Mouse (Mus musculus): ENCODE results near the gene 4930568D16Rik. TPM values are rescaled to one million over a fixed set of nuclear protein-coding genes. Genes with fewer than 3 reads are reported as not detected.

Gene 4930568D16Rik
- total RNA-seq, 2 experiments from 2014 or later, result not detected

- DNase-seq (ENCODE audit: low spot score in 2 of 2), result no peak
These were observed 21.5 kb downstream of the 4930568D16Rik start for GRCm38 (mm10) chr2:35345984-35346383.

GRCm38 (mm10) chr2:35342605-35343004 is 24.9 kb downstream of the 4930568D16Rik start:
- no peak for DNase-seq (ENCODE audit: low spot score in 2 of 2)

- DNase-seq (ENCODE audit: low spot score in 2 of 2), result no peak
These were observed 28.8 kb downstream of the 4930568D16Rik start for GRCm38 (mm10) chr2:35338707-35339106.

- DNase-seq (ENCODE audit: low spot score in 2 of 2), result no peak
These were observed 29.5 kb downstream of the 4930568D16Rik start for GRCm38 (mm10) chr2:35338036-35338435.

- no peak for DNase-seq (ENCODE audit: low spot score in 2 of 2)
These were observed 30.1 kb downstream of the 4930568D16Rik start for GRCm38 (mm10) chr2:35337419-35337818.

GRCm38 (mm10) chr2:35336388-35337280 is 30.9 kb downstream of the 4930568D16Rik start, which contains the start of gene Stom:
TSS of gene Stom (minus strand) at chr2:35336976.
- DNase-seq (ENCODE audit: low spot score in 2 of 2), result peak; percentile 96

GRCm38 (mm10) chr2:35335620-35336019 is 31.9 kb downstream of the 4930568D16Rik start:
- no peak for DNase-seq (ENCODE audit: low spot score in 2 of 2)

- no peak for DNase-seq (ENCODE audit: low spot score in 2 of 2)
These were observed 33.9 kb downstream of the 4930568D16Rik start for GRCm38 (mm10) chr2:35333670-35334069.

GRCm38 (mm10) chr2:35331205-35331604 is 36.3 kb downstream of the 4930568D16Rik start:
- DNase-seq (ENCODE audit: low spot score in 2 of 2), result no peak

GRCm38 (mm10) chr2:35329061-35329460 is 38.5 kb downstream of the 4930568D16Rik start:
- DNase-seq (ENCODE audit: low spot score in 2 of 2), result no peak

GRCm38 (mm10) chr2:35328064-35328792 is 39.3 kb downstream of the 4930568D16Rik start:
- DNase-seq (ENCODE audit: low spot score in 2 of 2), result no peak

GRCm38 (mm10) chr2:35327583-35327982 is 39.9 kb downstream of the 4930568D16Rik start:
- DNase-seq (ENCODE audit: low spot score in 2 of 2), result no peak

GRCm38 (mm10) chr2:35326931-35327330 is 40.6 kb downstream of the 4930568D16Rik start:
- no peak for DNase-seq (ENCODE audit: low spot score in 2 of 2)

GRCm38 (mm10) chr2:35325930-35326329 is 41.6 kb downstream of the 4930568D16Rik start:
- no peak for DNase-seq (ENCODE audit: low spot score in 2 of 2)

- no peak for DNase-seq (ENCODE audit: low spot score in 2 of 2)
These were observed 44.9 kb downstream of the 4930568D16Rik start for GRCm38 (mm10) chr2:35322404-35323164.

- no peak for DNase-seq (ENCODE audit: low spot score in 2 of 2)
These were observed 47.1 kb downstream of the 4930568D16Rik start for GRCm38 (mm10) chr2:35320399-35320798.

GRCm38 (mm10) chr2:35318405-35318804 is 49.1 kb downstream of the 4930568D16Rik start:
- DNase-seq (ENCODE audit: low spot score in 2 of 2), result no peak

- no peak for DNase-seq (ENCODE audit: low spot score in 2 of 2)
These were observed 49.9 kb downstream of the 4930568D16Rik start for GRCm38 (mm10) chr2:35317604-35318003.

- DNase-seq (ENCODE audit: low spot score in 2 of 2), result no peak
These were observed 53.2 kb downstream of the 4930568D16Rik start for GRCm38 (mm10) chr2:35314300-35314699.

- no peak for DNase-seq (ENCODE audit: low spot score in 2 of 2)
These were observed 57.5 kb downstream of the 4930568D16Rik start for GRCm38 (mm10) chr2:35309906-35310493.

GRCm38 (mm10) chr2:35308166-35308565 is 59.4 kb downstream of the 4930568D16Rik start:
- no peak for DNase-seq (ENCODE audit: low spot score in 2 of 2)
